Mouse (Mus musculus) midbrain, embryonic 10.5 days (tissue): ENCODE measurements around the gene Rcc2. TPM values are rescaled to one million over a fixed set of nuclear protein-coding genes. Genes with fewer than 3 reads are reported as not detected.

Experiments
- DNase-seq: peaks from one replicate; pipeline ENCODE4 v3.0.0-alpha.2; 2017; ENCODE audit warnings: low spot score
- H3K27ac ChIP-seq: fragments of 300-500 bp; sonication (generic); replicated peaks from 2 replicates; pipeline ENCODE4 v1.5.1; 2016; ENCODE audit warnings: mild to moderate bottlenecking
- H3K27me3 ChIP-seq: fragments of 300-500 bp; sonication (generic); 2 replicates; pipeline ENCODE4 v1.6.1; 2016; ENCODE audit warnings: low read depth, mild to moderate bottlenecking; ENCODE audit not compliant: poor library complexity, severe bottlenecking
- H3K36me3 ChIP-seq: fragments of 300-500 bp; sonication (generic); 2 replicates; pipeline ENCODE4 v1.6.1; 2016; ENCODE audit warnings: mild to moderate bottlenecking, moderate library complexity
- H3K4me1 ChIP-seq: fragments of 300-500 bp; sonication (generic); 2 replicates; pipeline ENCODE4 v1.6.1; 2016
- H3K4me3 ChIP-seq: fragments of 300-500 bp; sonication (generic); 2 replicates; pipeline ENCODE4 v1.5.1; 2016; ENCODE audit warnings: mild to moderate bottlenecking, moderate library complexity
- H3K9me3 ChIP-seq: fragments of 300-500 bp; sonication (generic); replicated peaks from 2 replicates; pipeline ENCODE4 v1.6.1; 2016; ENCODE audit warnings: mild to moderate bottlenecking
- WGBS: fragments of 180-500 bp; shearing (Covaris S2); methylation state at CpG from one replicate; pipeline ENCODE4 v1.1.7; 2016; 5-methylcytosine and 5-hydroxymethylcytosine counted together
- polyA plus RNA-seq: library from polyadenylated mRNA; unstranded; fragments of >200 nt; fragmentation: Nextera tagmentation; extraction: Ambion mirVana; gene quantifications from 2 replicates; pipeline ENCODE4 v1.2.1, GENCODE M21; 2016

Rcc2 gene
- polyA plus RNA-seq = 32.6 and 35.2 TPM in 2 replicates

DNA sequence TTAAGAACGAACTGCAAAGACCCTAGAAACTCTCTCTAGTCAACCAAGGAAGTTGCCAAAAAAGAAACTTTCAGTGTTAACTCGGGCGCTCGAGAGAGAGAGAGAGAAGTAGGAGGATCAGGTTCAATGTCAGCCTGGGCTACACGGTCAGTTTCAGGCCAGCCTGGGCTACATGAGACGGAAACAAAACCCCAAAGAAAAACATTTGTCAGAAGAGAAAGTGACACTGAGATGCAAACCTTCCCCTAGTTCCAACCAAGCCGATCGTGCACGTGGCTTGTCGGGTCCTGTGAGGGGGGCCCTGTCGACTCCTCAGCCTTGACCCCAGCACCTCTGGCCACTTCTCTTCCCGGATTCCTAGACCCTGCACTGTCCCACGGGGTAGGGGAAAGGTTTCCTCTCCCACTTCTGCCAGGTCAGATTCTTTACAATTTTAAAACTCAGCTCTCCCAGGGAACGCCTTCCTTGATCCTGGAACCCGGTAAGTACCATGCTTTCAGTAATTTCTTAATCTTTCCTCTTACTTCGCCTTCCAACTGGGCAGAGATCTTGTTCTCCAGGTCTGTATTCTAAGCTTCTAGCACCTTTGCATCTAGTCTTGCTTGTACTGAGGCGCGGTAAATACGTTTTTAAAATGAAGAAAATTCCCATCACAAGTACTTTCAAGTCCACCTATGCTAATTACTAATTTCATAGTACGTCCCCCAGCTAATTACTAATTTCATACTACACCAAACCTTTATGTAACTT, at the start of gene Rcc2:
Gene Rcc2, plus strand, starts transcription at position 273 of the 750 bp plus-strand sequence.
- peaks cover 47% of the 10 kb centered on the region for H3K4me1 ChIP-seq
- H3K27me3 ChIP-seq = peaks cover 32% of the 10 kb centered on the region
- no peaks in the 10 kb centered on the region for H3K9me3 ChIP-seq
- DNase-seq = no peak
- H3K27ac ChIP-seq = peak within 1 kb of the TSS; percentile 100
- 8% methylated on average over 20 of the region's 20 CpGs for WGBS
- peak within 1 kb of the TSS; percentile 96 for H3K4me3 ChIP-seq
- H3K36me3 ChIP-seq = peaks cover 17% of the 10 kb centered on the region

DNA sequence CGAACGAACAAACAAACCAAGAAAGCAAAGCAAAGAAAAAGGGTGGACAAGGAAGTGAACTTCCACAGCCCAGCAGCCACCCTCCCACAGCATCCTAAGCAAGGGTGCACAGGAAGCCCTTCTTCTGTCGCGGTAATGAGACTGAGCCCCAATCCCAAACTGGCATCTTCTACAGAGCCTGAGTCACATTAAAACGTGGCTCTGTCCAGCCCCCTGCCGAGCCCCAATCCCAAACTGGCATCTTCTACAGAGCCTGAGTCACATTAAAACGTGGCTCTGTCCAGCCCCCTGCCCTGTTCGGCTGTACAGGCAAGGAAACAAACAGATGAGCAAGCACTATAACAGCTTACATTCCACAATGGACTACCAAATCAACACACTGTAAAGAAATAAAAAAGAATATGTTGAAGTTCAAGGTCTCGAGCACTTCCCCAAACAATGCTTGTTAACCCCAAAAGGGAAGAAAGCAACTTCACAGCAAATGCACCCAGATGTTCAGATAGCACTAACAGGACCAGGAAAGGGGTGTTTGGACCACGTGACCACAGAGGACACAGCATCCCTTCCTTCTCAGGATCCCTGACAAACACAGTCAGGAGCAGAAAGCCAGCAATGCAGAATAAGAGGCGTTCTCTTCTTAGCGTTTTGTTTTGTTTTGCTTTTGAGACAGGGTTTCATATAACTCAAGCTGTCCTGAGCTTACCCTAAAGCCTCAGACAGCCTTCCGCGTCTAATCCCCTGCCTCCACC, 46.3 kb upstream of the Rcc2 start:
- peaks cover 49% of the 10 kb centered on the region for H3K4me1 ChIP-seq
- WGBS = 62% methylated on average over 14 of the region's 14 CpGs

DNA sequence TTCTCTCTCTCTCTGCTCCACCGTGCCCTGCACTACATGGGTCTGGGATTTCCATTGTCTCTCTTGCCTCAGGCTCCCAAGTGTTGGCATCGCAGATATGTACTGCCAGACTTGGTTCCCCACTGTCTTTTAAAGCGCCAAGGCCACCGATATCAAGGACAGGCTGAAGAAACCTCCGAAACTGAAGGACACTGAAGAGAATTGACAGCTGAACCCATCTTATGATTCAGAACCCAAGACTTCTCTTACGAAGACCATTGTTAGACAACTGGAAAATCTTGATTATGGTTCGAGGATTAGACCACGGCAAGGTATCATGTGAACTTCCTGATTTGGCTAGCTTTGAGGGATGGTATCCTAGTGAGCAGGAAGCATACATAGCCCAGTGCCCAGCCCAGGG, 45.5 kb upstream of the Rcc2 start:
- H3K4me1 ChIP-seq = peaks cover 44% of the 10 kb centered on the region
- WGBS = 81% methylated on average over 8 of the region's 8 CpGs

More for the DNA sequence above, 46.3 kb upstream of the Rcc2 start:
- no peaks in the 10 kb centered on the region for H3K9me3 ChIP-seq
- H3K27ac ChIP-seq = peak overlapping the region; percentile 28; the same call in 1 of the 2 replicates
- peaks cover 4% of the 10 kb centered on the region for H3K27me3 ChIP-seq
- H3K4me3 ChIP-seq = no peak overlapping the region
- H3K36me3 ChIP-seq = no peaks in the 10 kb centered on the region
- no peak for DNase-seq

DNA sequence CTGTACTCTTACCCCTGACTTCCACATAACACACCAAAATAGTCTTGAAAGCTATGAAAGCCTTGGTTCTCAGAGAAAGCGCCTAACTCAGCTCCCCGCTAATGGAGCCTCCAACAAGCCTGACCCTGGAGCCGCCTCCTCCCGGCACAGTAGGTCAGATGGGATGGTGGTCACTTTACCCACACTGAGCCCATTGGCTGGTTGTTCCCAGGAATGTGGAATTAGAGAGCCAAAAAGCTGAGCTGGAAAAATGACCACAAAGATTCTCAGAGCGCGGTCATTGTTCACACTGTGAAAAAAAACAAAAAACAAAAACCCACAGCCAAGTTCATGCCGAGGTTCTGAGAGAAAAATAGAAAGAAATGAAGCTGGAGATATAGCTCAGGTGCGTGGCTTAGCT, 43.8 kb upstream of the Rcc2 start:
- H3K27ac ChIP-seq = peak overlapping the region; percentile 93; the same call in 1 of the 2 replicates
- no peaks in the 10 kb centered on the region for H3K36me3 ChIP-seq
- no peak overlapping the region for H3K4me3 ChIP-seq
- no peaks in the 10 kb centered on the region for H3K9me3 ChIP-seq
- peaks cover 9% of the 10 kb centered on the region for H3K27me3 ChIP-seq
- H3K4me1 ChIP-seq = peaks cover 47% of the 10 kb centered on the region
- no peak for DNase-seq
- 78% methylated on average over 8 of the region's 8 CpGs for WGBS

More for the DNA sequence above, 45.5 kb upstream of the Rcc2 start:
- H3K27ac ChIP-seq = no peak overlapping the region
- no peaks in the 10 kb centered on the region for H3K36me3 ChIP-seq
- no peaks in the 10 kb centered on the region for H3K9me3 ChIP-seq
- no peak overlapping the region for H3K4me3 ChIP-seq
- DNase-seq = no peak
- peaks cover 9% of the 10 kb centered on the region for H3K27me3 ChIP-seq

DNA sequence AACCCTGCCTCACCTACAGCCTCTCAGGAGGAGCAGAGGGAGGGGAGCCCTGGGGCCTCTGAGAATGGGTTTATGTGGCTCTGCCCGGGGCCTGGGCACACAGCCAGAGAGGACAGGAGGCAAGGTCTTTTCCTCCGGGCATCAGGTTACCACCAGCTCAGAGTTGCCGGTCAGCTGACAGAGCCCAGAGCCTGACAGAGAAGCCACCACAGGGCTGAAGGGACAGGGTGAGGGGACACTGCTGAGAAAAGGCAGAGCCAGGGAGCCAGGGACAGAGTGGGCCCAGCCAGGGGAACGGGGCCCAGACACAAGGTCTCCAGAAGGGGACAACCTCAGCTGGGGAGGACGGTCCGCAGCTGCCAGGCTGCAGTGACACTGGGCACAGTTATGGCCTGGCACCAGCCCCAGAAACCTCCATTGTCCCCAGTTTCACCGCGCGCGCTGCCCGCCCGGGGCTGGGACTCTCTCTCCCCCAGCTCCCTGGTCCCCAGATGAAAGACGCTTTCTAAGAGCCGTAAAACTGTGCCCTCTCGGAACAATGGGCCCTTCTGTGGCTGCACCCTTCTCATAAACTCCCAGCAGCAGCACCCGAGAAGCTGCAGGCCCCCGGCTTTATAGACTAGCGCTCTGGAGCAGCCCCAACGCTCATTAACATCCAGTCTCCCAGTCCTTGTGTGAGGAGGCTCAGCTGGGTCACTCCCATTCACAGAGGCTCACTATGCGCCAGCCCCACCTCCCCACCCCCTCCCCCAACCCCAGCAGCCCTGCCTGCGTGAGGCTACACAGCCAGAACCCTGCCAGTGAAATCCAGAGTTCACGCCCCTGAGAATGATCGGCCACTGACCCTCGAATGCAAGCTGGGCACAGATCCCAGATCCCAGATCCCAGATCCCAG, 42.4 kb upstream of the Rcc2 start:
- peak; percentile 77 for DNase-seq
- H3K9me3 ChIP-seq = no peaks in the 10 kb centered on the region
- peak overlapping the region; percentile 42 for H3K4me3 ChIP-seq
- H3K36me3 ChIP-seq = no peaks in the 10 kb centered on the region
- WGBS = 4% methylated on average over 24 of the region's 24 CpGs
- peaks cover 12% of the 10 kb centered on the region for H3K27me3 ChIP-seq
- H3K4me1 ChIP-seq = peaks cover 61% of the 10 kb centered on the region
- peak overlapping the region; percentile 93 for H3K27ac ChIP-seq

DNA sequence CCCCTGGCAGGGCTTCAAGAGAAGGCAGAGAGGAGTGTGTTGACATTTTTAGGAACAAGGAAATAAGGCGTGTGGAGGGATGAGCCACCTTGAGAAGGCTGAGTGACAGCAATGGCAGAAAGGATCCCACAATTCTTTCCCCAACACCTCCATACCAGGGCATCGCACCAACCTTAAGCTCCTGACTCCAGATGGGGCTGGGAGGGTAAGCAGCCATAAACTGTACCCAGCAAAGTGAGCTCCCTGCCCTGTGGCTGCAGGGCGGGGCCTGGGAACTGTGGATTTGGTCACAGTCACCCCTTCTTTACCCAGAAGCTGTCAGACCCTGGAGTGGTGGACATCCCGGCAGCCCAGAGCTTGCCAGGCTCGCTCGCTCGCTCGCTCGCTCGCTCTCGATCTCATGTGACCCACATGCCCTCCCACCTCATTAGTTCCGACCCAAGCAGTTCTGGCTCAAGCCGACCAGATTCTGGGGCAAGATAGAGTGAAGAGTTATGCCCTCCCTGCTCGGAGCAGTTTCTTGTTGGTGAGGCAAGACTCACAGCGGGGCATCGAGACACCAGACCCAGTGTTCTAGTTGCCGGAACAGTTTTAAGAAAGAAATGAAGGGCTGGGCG, 38.8 kb upstream of the Rcc2 start:
- Histone ChIP-seq H3K27ac (peak overlapping the region; percentile 76; the same call in 1 of the 2 replicates), H3K9me3 (no peaks in the 10 kb centered on the region), H3K4me1 (peaks cover 70% of the 10 kb centered on the region), H3K4me3 (no peak overlapping the region), H3K36me3 (no peaks in the 10 kb centered on the region), H3K27me3 (peaks cover 12% of the 10 kb centered on the region)
- WGBS = 81% methylated on average over 18 of the region's 18 CpGs
- DNase-seq = no peak

DNA sequence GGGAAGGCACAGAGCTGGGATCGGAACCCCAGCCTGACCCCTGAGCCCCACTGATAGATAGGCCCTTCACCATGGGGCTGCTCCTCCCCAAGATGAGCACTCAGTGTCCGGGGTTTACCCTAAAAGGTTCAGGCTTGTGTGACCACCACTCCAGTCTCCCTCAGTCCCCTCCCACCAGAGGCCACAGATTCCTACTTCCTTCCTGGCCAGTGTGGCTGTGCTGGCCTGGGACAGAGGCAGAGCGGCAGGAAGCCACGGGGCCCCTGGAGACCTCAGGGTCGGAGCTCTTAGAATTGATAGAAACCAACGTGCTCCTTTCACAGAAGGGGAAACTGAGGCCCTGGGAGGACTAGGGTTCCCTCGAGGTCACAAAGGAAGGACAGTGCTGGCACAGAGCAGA, 37.9 kb upstream of the Rcc2 start:
- WGBS = 44% methylated on average over 7 of the region's 7 CpGs
- H3K4me3 ChIP-seq = no peak overlapping the region
- H3K27ac ChIP-seq = peak overlapping the region; percentile 76
- H3K9me3 ChIP-seq = no peaks in the 10 kb centered on the region
- DNase-seq = no peak
- peaks cover 60% of the 10 kb centered on the region for H3K4me1 ChIP-seq
- no peaks in the 10 kb centered on the region for H3K36me3 ChIP-seq
- peaks cover 12% of the 10 kb centered on the region for H3K27me3 ChIP-seq

DNA sequence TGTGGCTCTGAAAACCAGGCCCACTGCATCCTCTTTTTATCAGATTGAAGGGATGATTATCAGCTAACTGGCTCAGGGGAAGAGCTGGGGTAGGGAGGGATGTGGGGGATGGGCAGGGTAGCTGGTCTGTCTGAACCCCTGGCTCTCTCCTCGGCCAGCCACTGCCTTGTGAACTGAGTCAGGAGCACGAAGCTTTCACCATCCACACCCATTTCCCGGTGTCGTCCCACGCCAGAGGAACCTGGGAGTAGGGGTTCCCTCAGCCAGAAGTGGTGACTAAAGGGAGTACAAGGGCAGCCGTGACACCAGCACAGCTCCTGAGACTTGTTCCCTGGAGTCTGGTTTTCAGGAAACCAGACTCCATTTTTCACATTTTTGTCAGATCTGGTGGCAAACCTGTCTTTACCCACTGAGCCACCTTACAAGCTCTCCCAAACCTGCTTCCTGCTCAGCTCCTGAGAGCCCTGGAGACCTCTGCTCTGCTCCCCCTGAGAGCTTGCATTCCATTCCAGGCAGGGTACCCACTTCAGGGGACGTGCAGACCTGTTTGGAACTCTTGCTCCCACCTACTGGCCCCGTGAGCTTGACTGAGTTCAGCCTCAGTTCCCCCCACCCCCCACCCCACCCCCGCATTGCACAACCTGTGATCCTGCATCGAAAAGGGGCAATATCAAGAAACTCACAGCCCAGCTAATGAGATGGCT, 37.3 kb upstream of the Rcc2 start:
- WGBS = 36% methylated on average over 10 of the region's 10 CpGs
- no peak overlapping the region for H3K4me3 ChIP-seq
- peaks cover 12% of the 10 kb centered on the region for H3K27me3 ChIP-seq
- DNase-seq = no peak
- peak overlapping the region; percentile 76 for H3K27ac ChIP-seq
- H3K36me3 ChIP-seq = no peaks in the 10 kb centered on the region
- peaks cover 55% of the 10 kb centered on the region for H3K4me1 ChIP-seq
- no peaks in the 10 kb centered on the region for H3K9me3 ChIP-seq

DNA sequence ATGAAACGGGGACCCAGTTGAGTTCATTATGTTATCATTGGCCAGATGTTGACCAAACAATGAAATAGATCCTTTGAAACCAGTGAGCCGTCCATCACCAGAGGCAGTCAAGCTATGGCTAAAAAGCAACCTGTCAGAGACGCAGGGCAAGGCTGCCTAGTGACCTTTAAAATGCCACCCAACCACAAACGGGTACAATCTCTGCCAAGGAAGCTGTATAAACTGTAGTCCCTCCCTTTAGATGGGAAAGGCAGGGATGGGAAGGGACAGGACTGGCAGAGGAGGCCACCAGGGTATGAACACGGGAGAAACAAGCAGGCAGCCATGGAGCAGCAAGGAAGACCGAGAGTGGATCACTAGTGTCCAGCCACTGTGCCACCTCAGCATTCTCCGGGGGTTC, 35.3 kb upstream of the Rcc2 start:
- 79% methylated on average over 7 of the region's 7 CpGs for WGBS
- Histone ChIP-seq H3K4me1 (peaks cover 42% of the 10 kb centered on the region), H3K4me3 (no peak overlapping the region), H3K27me3 (peaks cover 3% of the 10 kb centered on the region; the same call in 1 of the 2 replicates), H3K9me3 (no peaks in the 10 kb centered on the region), H3K27ac (peak overlapping the region; percentile 4; the same call in 1 of the 2 replicates), H3K36me3 (no peaks in the 10 kb centered on the region)
- no peak for DNase-seq

DNA sequence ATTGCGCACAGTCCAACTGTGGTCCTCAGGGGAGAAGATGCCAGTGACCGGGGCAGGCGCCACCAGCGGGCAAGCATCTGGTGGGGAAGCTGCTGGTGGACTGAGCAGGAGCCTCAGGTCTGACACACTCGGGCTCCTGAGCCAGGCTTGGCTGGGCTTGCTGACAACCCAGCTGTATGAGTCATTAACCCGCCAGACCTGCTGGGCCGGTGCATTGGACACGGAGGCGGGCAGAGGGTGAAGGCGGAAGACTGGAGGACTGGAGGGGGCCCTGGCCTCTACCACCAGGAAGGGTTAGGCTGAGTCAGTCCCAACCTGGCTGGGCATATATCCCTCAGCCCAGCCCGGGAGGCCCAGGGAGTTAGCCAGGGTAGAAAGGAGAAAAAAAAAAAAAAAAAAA, 34.6 kb upstream of the Rcc2 start, which contains the start of gene Arhgef10l:
Gene Arhgef10l, minus strand, starts transcription at position 253 of the 400 bp plus-strand sequence.
- 86% methylated on average over 11 of the region's 11 CpGs for WGBS
- Histone ChIP-seq H3K36me3 (no peaks in the 10 kb centered on the region), H3K4me1 (peaks cover 42% of the 10 kb centered on the region), H3K9me3 (no peaks in the 10 kb centered on the region), H3K27ac (peak within 1 kb of the TSS; percentile 4; the same call in 1 of the 2 replicates), H3K4me3 (no peak within 1 kb of the TSS), H3K27me3 (peaks cover 3% of the 10 kb centered on the region; the same call in 1 of the 2 replicates)
- no peak for DNase-seq

DNA sequence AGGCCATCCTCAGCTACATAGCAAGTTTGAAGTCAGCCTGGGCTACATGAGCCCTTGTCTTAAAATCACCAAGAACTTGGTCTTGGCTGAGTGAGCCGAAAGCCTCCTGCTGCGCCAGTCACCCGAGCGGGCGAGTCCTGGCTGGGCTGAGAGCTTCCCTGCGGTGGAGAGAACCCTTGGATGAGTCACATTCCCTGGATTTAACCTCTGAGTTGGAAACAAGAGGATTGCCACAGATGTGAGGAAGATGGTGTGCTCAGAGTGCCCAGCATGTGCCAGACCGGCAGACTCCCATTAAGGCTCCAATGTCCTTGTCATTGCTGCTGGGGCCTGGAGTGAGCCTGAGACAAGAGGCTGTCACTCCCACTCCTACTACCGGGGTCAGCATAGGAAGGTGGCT, 32.5 kb upstream of the Rcc2 start:
- 89% methylated on average over 8 of the region's 8 CpGs for WGBS
- Histone ChIP-seq H3K27me3 (no peaks in the 10 kb centered on the region; the same call in 1 of the 2 replicates), H3K4me3 (no peak overlapping the region)

More for the DNA sequence above, 32.5 kb upstream of the Rcc2 start:
- no peaks in the 10 kb centered on the region for H3K9me3 ChIP-seq
- no peak for DNase-seq
- peak overlapping the region; percentile 13; the same call in 1 of the 2 replicates for H3K27ac ChIP-seq
- H3K4me1 ChIP-seq = peaks cover 26% of the 10 kb centered on the region
- no peaks in the 10 kb centered on the region for H3K36me3 ChIP-seq
